Mouse (Mus musculus): ENCODE data around the gene P2rx6.

- TF ChIP-seq POLR2A (IDR thresholded peaks at IDR 0.05; ENCODE audit: low read depth, low read length) (no peak), KAT2A (IDR thresholded peaks at IDR 0.05; ENCODE audit: insufficient replicate concordance, low read length) (no peak), HCFC1 (IDR thresholded peaks at IDR 0.05; ENCODE audit: low read depth, low read length) (no peak), RCOR1 (conservative IDR thresholded peaks at IDR 0.05; ENCODE audit: low read depth, low read length) (no peak), MAZ (IDR thresholded peaks at IDR 0.05; ENCODE audit: low read depth, low read length) (no peak), SIN3A (IDR thresholded peaks at IDR 0.05; ENCODE audit: low read length) (no peak), CTCF (conservative IDR thresholded peaks at IDR 0.05 in 1 of 2, IDR thresholded peaks at IDR 0.05 in 1 of 2; ENCODE audit: low read depth in 2 of 2, low read length in 2 of 2) (no peak), MEF2A (IDR thresholded peaks at IDR 0.05; ENCODE audit: borderline replicate concordance, low read depth, low read length) (no peak), EP300 (IDR thresholded peaks at IDR 0.05; ENCODE audit: low read length) (no peak), CHD1 (IDR thresholded peaks at IDR 0.05; ENCODE audit: low read depth, low read length) (no peak), NELFE (IDR thresholded peaks at IDR 0.05; ENCODE audit: low read depth, low read length) (no peak), ELF1 (IDR thresholded peaks at IDR 0.05; ENCODE audit: low read depth, low read length) (no peak), ZC3H11A (IDR thresholded peaks at IDR 0.05; ENCODE audit: low read depth, low read length) (no peak)
Measured at GRCm38 (mm10) chr16:17518910-17519309, 42.8 kb upstream of the P2rx6 start.
